Mouse (Mus musculus): Measurements from ENCODE around the gene Eras. TPM values are rescaled to one million over a fixed set of nuclear protein-coding genes. Genes with fewer than 3 reads are reported as not detected.
"Not testable (repeated sequence)": the region's sequence is repeated elsewhere in the genome, so short reads cannot be mapped to it uniquely, and the experiment has no call there.

Gene Eras
- polyA plus RNA-seq, 1 experiment from 2014 or later, result not detected

DNA sequence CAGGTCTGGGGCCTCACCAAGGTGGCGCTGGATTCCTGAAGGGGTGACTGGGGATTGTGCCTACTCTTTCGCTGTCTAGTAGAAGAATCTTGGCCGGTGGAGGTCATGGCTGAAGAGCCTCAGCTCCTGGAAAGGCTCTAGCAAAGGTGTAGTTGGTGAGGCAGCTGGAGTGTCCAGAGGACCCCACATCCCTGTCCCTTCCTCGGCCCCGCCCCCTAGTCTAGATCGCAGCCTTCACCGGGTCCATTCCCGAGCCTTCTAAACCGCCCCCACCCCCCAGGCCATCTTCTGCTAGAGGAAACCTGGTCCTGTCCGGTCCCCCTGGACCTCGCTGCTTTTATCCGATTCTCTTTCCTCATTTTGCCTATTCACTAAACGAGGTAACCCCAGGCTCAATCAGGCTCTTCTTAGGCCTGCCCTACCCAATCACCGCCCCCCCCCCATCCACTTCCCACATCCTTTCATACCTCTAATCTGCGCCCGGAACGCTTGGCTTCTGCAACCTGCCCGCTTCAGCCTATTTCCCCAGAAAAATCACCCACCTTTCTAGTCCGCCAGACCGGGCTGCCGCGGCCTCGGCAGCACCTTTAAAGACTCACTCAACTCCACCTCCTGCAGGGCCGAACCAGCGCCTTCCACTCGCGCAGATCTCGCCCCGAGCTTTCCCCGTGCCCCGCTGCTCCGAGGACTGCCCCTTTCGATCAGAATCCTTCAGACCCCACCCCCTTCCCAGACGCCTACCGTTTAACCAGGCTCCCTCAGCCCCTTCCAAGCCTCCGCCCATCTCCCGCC lies 18.9 kb upstream of the Eras start, which contains the start of gene Hdac6:
TSS of gene Hdac6 (minus strand) at position 782 of the 792 bp plus-strand sequence.
- no peaks in the 10 kb centered on the region for H3K9me3 ChIP-seq
- H3K36me3 ChIP-seq, result 0 out of 2 replicates have a peak, but pooled peaks cover 4% of the 10 kb centered on the region
- H3K4me3 ChIP-seq, result peak within 1 kb of the TSS; percentile 40
- peak; percentile 44 for ATAC-seq (ENCODE audit: insufficient number of reproducible peaks, insufficient read depth, low FRiP score, low TSS enrichment)
- 15% methylated on average over 36 of the region's 37 CpGs for WGBS
- peaks cover 3% of the 10 kb centered on the region; the same call in 1 of the 2 replicates for H3K4me1 ChIP-seq
- H3K4me2 ChIP-seq (replicated peaks), result peak within 1 kb of the TSS; percentile 54
- peak within 1 kb of the TSS; percentile 52 for H3K9ac ChIP-seq
- H3K27ac ChIP-seq, result 0 out of 2 replicates have a peak within 1 kb of the TSS, but pooled peaks have one; percentile 8
- no peaks in the 10 kb centered on the region for H3K27me3 ChIP-seq

DNA sequence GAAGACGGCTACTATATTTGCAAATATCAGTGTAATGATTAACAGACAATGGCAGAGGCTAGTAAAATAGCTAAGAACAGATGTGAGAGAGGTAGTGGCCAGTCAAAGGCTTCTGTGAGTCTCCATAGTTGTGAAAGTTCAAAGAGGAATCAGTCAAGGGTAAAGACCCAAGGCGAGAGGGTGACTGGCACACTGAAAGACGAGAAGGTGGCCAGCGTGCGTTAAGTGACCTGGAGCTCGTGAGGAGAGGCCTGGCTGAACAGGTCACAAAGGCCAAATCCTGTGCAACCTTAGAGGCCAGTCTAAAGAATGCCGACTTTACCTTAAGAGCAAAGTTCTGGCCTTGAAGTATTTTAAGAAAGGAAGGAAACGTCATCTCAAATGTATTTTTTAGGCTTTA lies 17.2 kb upstream of the Eras start:
- no peak overlapping the region for H3K4me3 ChIP-seq
- no peaks in the 10 kb centered on the region for H3K27me3 ChIP-seq
- H3K4me1 ChIP-seq, result peaks cover 3% of the 10 kb centered on the region; the same call in 1 of the 2 replicates
- no peaks in the 10 kb centered on the region for H3K9me3 ChIP-seq
- no peak overlapping the region for H3K27ac ChIP-seq
- WGBS, result 71% methylated on average over 8 of the region's 8 CpGs
- no peak overlapping the region for H3K4me2 ChIP-seq (replicated peaks)
- peaks cover 10% of the 10 kb centered on the region; the same call in 1 of the 2 replicates for H3K36me3 ChIP-seq
- no peak overlapping the region for H3K9ac ChIP-seq
- ATAC-seq (ENCODE audit: insufficient number of reproducible peaks, insufficient read depth, low FRiP score, low TSS enrichment), result no peak

DNA sequence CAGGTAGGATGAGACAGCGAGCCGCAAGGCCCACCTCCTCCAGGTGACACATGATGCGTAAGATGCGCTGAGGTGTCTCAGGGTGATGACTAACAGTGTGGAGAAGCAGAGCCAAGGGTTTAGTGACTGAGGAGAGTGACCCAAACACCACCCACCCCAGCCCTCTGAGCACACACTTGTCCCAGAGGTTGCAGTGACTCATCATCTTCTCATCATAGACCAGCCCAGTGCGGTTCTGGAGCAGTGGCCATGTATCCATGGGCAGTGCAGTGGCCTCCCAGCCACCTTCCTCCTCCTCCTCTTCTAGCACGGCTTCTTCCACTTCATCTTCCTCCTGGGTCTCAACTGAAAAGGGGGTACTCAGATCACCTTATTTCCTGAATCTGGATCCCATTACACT lies 9.3 kb upstream of the Eras start:
- Histone ChIP-seq H3K27ac (no peak overlapping the region), H3K27me3 (no peaks in the 10 kb centered on the region), H3K36me3 (peaks cover 42% of the 10 kb centered on the region), H3K9me3 (no peaks in the 10 kb centered on the region), H3K4me3 (no peak overlapping the region), H3K4me2 (replicated peaks) (no peak overlapping the region), H3K4me1 (no peaks in the 10 kb centered on the region), H3K9ac (no peak overlapping the region)
- ATAC-seq (ENCODE audit: insufficient number of reproducible peaks, insufficient read depth, low FRiP score, low TSS enrichment), result no peak
- WGBS, result 86% methylated on average over 6 of the region's 6 CpGs

DNA sequence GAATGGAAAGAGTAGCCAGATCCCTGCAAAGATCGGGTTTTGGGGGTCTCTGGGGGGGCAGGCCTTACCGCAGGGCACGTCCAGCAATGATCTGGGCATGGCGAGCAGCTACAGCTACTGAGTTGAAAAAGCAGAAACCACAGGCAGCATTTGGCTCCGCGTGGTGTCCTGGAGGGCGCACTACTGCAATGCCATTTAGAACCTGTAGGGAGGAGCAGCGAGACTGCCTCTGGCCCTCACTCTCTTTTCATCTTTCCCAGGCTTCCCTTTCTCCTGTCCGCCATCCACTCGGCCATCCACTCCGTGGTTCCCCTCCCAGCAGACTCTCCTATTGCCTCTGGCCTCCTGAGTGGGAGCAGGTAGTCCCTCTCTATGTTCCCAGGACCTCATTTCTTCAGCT lies 8.5 kb upstream of the Eras start:
- H3K36me3 ChIP-seq, result peaks cover 40% of the 10 kb centered on the region
- H3K4me1 ChIP-seq, result no peaks in the 10 kb centered on the region
- no peak overlapping the region for H3K27ac ChIP-seq
- no peak overlapping the region for H3K4me3 ChIP-seq
- no peak overlapping the region for H3K9ac ChIP-seq
- no peaks in the 10 kb centered on the region for H3K9me3 ChIP-seq
- no peak for ATAC-seq (ENCODE audit: insufficient number of reproducible peaks, insufficient read depth, low FRiP score, low TSS enrichment)
- no peak overlapping the region for H3K4me2 ChIP-seq (replicated peaks)
- WGBS, result 54% methylated on average over 11 of the region's 11 CpGs
- no peaks in the 10 kb centered on the region for H3K27me3 ChIP-seq

DNA sequence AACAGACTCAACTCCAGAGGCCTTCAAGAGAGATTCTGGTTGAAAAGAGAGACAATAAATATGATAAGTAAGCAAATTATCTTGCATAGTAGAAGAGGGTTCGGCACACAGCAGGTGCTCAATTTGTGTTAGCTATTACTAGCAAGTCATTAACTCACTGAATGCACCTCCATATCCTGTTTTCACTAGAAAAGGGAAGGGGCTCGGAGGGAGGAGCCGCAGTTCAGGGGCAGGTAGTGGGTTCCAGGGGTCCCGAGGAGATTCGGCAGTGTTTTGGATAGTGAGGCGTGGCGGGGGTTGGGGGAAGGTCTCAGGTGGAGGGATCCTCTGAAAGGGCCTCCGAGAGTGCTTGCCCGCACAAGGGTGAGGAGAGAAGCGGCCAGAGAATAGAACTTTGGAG lies 1.3 kb downstream of the Eras start:
- Histone ChIP-seq H3K4me1 (no peaks in the 10 kb centered on the region), H3K4me2 (replicated peaks) (no peak overlapping the region), H3K4me3 (no peak overlapping the region), H3K9ac (no peak overlapping the region), H3K27ac (no peak overlapping the region), H3K27me3 (peaks cover 52% of the 10 kb centered on the region), H3K36me3 (peaks cover 12% of the 10 kb centered on the region; the same call in 1 of the 2 replicates), H3K9me3 (peaks cover 3% of the 10 kb centered on the region; the same call in 1 of the 2 replicates)
- WGBS, result 37% methylated on average over 10 of the region's 10 CpGs
- no peak for ATAC-seq (ENCODE audit: insufficient number of reproducible peaks, insufficient read depth, low FRiP score, low TSS enrichment)

DNA sequence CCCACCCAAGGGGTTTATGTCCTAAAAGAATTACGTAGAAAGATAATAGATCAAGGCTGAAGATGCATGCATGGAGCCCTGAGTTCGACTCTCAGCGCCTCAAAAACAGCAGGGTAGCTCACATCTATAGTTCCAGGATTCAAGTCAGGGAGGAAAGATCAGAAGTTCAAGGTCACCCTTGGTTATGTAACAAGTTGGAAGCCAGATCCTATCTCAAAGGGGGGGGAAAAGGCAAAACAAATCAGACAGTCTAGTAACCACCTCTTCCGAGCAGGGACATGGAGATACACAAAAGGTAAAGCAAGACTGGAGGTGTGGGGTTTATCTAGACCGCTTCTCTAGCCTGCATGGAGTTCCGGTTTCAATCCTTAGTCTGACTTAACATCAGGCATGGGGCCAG lies 2.1 kb downstream of the Eras start:
- Histone ChIP-seq H3K27me3 (peaks cover 59% of the 10 kb centered on the region), H3K9me3 (peaks cover 3% of the 10 kb centered on the region; the same call in 1 of the 2 replicates), H3K27ac (no peak overlapping the region), H3K9ac (no peak overlapping the region), H3K4me2 (replicated peaks) (no peak overlapping the region), H3K4me3 (no peak overlapping the region), H3K36me3 (peaks cover 8% of the 10 kb centered on the region; the same call in 1 of the 2 replicates), H3K4me1 (no peaks in the 10 kb centered on the region)
- ATAC-seq (ENCODE audit: insufficient number of reproducible peaks, insufficient read depth, low FRiP score, low TSS enrichment), result no peak
- WGBS, result 75% methylated on average over 6 of the region's 6 CpGs

DNA sequence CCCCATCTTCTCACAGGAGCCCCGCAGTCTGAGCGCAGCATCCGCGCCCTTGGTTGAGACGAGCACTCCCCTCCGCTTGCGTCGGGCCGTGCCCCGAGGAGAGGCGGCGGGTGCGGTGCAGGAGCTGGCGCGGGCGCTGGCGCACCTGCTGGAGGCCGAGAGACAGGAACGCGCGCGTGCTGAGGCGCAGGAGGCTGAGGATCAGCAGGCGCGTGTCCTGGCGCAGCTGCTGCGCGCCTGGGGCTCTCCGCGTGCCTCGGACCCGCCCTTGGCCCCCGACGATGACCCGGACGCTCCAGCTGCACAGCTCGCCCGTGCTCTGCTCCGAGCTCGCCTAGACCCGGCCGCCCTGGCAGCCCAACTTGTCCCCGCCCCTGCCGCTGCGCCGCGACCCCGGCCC lies 6.4 kb downstream of the Eras start:
- Histone ChIP-seq H3K4me3 (peak overlapping the region; percentile 21), H3K4me1 (no peaks in the 10 kb centered on the region), H3K4me2 (replicated peaks) (peak overlapping the region; percentile 36), H3K9me3 (no peaks in the 10 kb centered on the region), H3K27me3 (peaks cover 64% of the 10 kb centered on the region), H3K27ac (no peak overlapping the region), H3K36me3 (no peaks in the 10 kb centered on the region), H3K9ac (no peak overlapping the region)
- ATAC-seq (ENCODE audit: insufficient number of reproducible peaks, insufficient read depth, low FRiP score, low TSS enrichment), result no peak
- 15% methylated on average over 48 of the region's 48 CpGs for WGBS

DNA sequence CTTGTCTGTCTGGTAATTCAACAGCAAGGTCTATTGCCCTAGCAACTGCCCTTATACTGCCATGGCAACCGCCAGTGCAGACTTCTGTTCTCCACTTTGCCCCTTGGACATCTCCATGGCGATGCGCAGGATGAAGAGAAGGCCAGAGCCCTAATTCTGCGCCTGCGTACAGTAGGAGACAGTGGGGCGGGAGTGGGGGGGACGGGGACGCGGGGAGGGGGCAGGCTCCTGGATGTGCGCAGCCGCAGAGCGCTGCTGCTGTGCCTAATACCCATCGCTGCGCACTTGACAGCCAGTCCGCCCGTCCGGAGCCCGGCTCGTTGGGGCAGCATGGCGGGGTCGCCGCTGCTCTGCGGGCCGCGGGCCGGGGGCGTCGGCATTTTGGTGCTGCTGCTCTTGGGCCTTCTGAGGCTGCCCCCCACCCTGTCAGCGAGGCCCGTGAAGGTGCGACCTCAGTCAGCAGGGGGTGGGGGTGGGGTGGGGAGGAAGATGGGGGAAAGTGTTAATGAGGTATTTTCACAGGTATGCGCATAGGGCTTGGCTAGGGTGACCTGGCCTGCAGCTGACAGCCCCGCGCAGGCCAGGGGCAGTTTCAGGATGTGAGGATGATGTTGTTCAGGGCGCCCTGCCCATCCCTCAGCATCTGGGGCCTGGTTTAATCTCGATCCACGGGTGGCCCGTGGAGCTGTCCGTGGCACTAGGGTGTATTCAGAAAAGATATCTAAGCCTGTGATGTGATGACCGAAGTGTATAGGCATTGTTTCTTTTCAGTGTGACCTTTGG lies 8.6 kb downstream of the Eras start, which contains the start of gene Pcsk1n:
TSS of gene Pcsk1n (plus strand) at position 222 of the 783 bp plus-strand sequence.
- no peaks in the 10 kb centered on the region for H3K36me3 ChIP-seq
- peak within 1 kb of the TSS; percentile 50 for H3K4me2 ChIP-seq (replicated peaks)
- H3K27ac ChIP-seq, result no peak within 1 kb of the TSS
- H3K9me3 ChIP-seq, result no peaks in the 10 kb centered on the region
- H3K4me1 ChIP-seq, result no peaks in the 10 kb centered on the region
- 11% methylated on average over 39 of the region's 40 CpGs for WGBS
- H3K9ac ChIP-seq, result no peak within 1 kb of the TSS; the same call in 1 of the 2 replicates
- H3K4me3 ChIP-seq, result peak within 1 kb of the TSS; percentile 25
- peak; percentile 65; the same call in 1 of the 2 replicates for ATAC-seq (ENCODE audit: insufficient number of reproducible peaks, insufficient read depth, low FRiP score, low TSS enrichment)
- H3K27me3 ChIP-seq, result peaks cover 49% of the 10 kb centered on the region

DNA sequence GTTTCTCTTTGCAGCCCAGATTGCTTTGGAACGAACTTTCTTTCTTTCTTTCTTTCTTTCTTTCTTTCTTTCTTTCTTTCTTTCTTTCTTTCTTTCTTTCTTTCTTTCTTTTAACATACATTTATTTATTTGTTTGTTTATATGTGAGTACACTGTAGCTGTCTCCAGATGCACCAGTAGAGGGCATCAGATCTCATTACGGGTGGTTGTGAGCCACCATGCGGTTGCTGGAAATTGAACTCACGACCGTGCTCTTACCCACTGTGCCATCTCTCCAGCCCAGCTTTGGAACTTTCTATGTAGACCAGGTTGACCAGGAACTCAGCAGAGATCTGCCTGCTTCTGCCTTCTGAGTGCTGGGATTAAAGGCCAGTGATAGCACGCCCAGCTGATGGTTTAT lies 10.4 kb downstream of the Eras start:
- H3K27ac ChIP-seq, result not testable (repeated sequence)

DNA sequence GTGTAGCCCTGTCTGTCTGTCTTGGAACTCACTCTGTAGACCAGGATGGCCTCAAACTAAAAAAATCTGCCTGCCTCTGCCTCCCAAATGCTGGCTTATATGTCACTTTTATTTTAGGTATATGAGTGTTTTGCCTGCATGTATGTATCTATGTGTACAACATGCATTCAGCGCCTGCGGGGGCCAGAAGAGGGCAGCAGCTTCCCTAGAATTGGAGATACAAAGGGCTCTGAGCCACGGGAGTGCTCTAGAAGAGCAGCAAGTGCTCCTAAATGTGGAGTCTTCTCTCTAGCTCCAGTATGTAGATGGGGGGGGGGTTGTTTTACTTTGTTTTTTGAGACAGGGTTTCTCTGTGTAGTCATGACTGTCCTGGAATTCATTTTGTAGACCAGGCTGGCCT lies 12.7 kb downstream of the Eras start:
- not testable (repeated sequence) for H3K27ac ChIP-seq; H3K4me3 ChIP-seq; ATAC-seq (ENCODE audit: insufficient number of reproducible peaks, insufficient read depth, low FRiP score, low TSS enrichment); H3K4me1 ChIP-seq; H3K9ac ChIP-seq; H3K9me3 ChIP-seq; H3K36me3 ChIP-seq; H3K4me2 ChIP-seq (replicated peaks)
- WGBS, result 22% methylated on average over 3 of the region's 3 CpGs
- peaks cover 17% of the 10 kb centered on the region for H3K27me3 ChIP-seq

More for the DNA sequence above, 10.4 kb downstream of the Eras start:
- H3K4me2 ChIP-seq (replicated peaks); H3K36me3 ChIP-seq; H3K9me3 ChIP-seq; H3K4me1 ChIP-seq; ATAC-seq (ENCODE audit: insufficient number of reproducible peaks, insufficient read depth, low FRiP score, low TSS enrichment); H3K9ac ChIP-seq; H3K4me3 ChIP-seq: not testable (repeated sequence)
- H3K27me3 ChIP-seq, result peaks cover 38% of the 10 kb centered on the region
- WGBS, result 70% methylated on average over 6 of the region's 6 CpGs

DNA sequence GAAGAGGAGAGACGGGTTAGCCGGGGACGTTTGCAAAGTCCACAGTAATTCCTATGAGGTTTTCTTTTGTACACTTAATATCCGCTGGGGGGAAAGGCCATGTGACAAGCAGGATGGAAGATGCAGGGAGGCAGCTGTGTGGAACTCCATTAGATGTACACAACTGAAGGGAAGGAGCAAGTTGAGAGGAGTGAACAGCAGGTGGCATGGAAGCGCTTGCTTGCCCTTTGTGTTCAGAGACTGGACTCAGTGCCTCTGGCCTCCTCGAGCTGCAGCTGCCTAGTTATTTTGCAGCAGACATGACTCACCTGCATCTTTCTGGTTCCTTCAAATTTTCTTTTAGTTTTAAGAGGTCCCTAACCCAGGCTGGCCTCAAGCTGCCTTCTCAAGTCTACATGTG lies 17.9 kb downstream of the Eras start:
- Histone ChIP-seq H3K4me1 (no peaks in the 10 kb centered on the region), H3K4me3 (no peak overlapping the region), H3K27ac (no peak overlapping the region), H3K9me3 (no peaks in the 10 kb centered on the region), H3K4me2 (replicated peaks) (no peak overlapping the region), H3K36me3 (peaks cover 4% of the 10 kb centered on the region), H3K27me3 (no peaks in the 10 kb centered on the region), H3K9ac (no peak overlapping the region)
- no peak for ATAC-seq (ENCODE audit: insufficient number of reproducible peaks, insufficient read depth, low FRiP score, low TSS enrichment)
- 49% methylated on average over 6 of the region's 6 CpGs for WGBS
